Mouse (Mus musculus) midbrain, embryonic 12.5 days (tissue): Measurements from ENCODE around the gene Camk2b. TPM values are rescaled to one million over a fixed set of nuclear protein-coding genes. Genes with fewer than 3 reads are reported as not detected.
A peak's percentile ranks its signal among the peaks of the same experiment; 100 is the strongest.

ENCODE experiments used
- ATAC-seq: fragments of 200-750 bp; cut with Nextera tagmentation; 2 replicates; pipeline ENCODE4 v1.8.0; 2017; ENCODE audit warnings: low read depth, moderate TSS enrichment, moderate library complexity; ENCODE audit not compliant: low FRiP score
- H3K27ac ChIP-seq: fragments of 300-500 bp; sonication (generic); replicated peaks from 2 replicates; pipeline ENCODE4 v1.5.1; 2016; ENCODE audit warnings: mild to moderate bottlenecking
- H3K27me3 ChIP-seq: fragments of 300-500 bp; sonication (generic); 2 replicates; pipeline ENCODE4 v1.6.1; 2016; ENCODE audit warnings: mild to moderate bottlenecking
- H3K36me3 ChIP-seq: fragments of 300-500 bp; sonication (generic); 2 replicates; pipeline ENCODE4 v1.6.1; 2016
- H3K4me1 ChIP-seq: fragments of 300-500 bp; sonication (generic); 2 replicates; pipeline ENCODE4 v1.6.1; 2016
- H3K4me2 ChIP-seq: fragments of 300-500 bp; sonication (generic); replicated peaks from 2 replicates; pipeline ENCODE4 v1.6.1; 2016; ENCODE audit warnings: mild to moderate bottlenecking, moderate library complexity
- H3K4me3 ChIP-seq: fragments of 300-500 bp; sonication (generic); 2 replicates; pipeline ENCODE4 v1.5.1; 2016; ENCODE audit warnings: mild to moderate bottlenecking
- H3K9ac ChIP-seq: fragments of 300-500 bp; sonication (generic); replicated peaks from 2 replicates; pipeline ENCODE4 v1.6.1; 2016; ENCODE audit warnings: mild to moderate bottlenecking, moderate library complexity
- H3K9me3 ChIP-seq: fragments of 300-500 bp; sonication (generic); 2 replicates; pipeline ENCODE4 v1.6.1; 2016; ENCODE audit warnings: mild to moderate bottlenecking
- WGBS: fragments of 180-500 bp; shearing (Covaris S2); methylation state at CpG from one replicate; pipeline ENCODE4 v1.1.7; 2016; 5-methylcytosine and 5-hydroxymethylcytosine counted together
- polyA plus RNA-seq: library from polyadenylated mRNA; unstranded; fragments of >200 nt; fragmentation: Nextera tagmentation; extraction: Ambion mirVana; gene quantifications from 2 replicates; pipeline ENCODE4 v1.2.1, GENCODE M21; 2016

Camk2b gene
- polyA plus RNA-seq, 1 experiment from 2014 or later = 13.0 TPM

DNA sequence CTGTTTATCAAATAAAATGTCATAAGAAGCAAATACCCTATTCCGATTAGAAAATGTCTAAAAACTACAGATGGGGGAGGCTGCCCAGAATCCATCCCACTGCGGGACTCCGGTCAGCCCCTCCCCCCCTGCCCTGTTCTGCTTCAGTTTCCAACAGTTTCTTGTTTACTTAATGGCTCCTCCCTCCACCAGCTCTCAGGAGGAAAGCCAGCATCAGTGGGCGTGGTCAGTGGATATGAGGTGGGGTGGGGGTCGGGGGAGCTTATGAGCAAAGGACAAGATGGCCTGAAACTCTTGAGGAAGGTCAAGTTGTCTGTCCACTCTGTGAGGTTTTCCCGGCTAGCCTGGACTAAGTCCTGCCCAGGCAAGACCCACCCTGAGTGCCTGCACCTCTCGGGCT lies 93.0 kb downstream of the Camk2b start:
- Histone ChIP-seq H3K4me2 (no peak overlapping the region), H3K9ac (no peak overlapping the region), H3K4me1 (peaks cover 9% of the 10 kb centered on the region; the same call in 1 of the 2 replicates), H3K4me3 (no peak overlapping the region), H3K27me3 (no peaks in the 10 kb centered on the region), H3K9me3 (no peaks in the 10 kb centered on the region), H3K36me3 (peaks cover 32% of the 10 kb centered on the region), H3K27ac (no peak overlapping the region)
- ATAC-seq = no peak
- 58% methylated on average over 7 of the region's 7 CpGs for WGBS

DNA sequence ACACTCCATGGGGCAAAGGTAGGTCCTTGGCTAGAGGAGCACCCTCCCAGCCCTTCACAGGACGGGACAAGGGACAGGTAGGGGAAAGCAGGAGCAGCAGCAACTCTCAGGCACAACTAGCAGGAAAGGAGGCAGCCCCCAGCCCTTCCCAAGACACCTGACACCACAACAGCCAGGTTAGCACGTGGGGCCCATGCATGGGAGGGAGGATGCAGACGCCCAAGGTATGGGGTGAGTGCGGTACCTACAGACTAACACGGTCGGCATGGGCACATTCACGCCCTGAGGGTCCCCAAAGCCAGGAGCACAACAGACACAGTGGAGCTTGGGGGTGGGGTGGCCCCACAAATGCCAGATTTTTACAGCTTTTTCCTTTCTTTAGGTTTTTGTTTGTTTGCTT lies 95.0 kb downstream of the Camk2b start:
- 73% methylated on average over 7 of the region's 7 CpGs for WGBS
- no peak overlapping the region for H3K9ac ChIP-seq
- H3K4me2 ChIP-seq = no peak overlapping the region
- no peaks in the 10 kb centered on the region for H3K9me3 ChIP-seq
- H3K27ac ChIP-seq = no peak overlapping the region
- no peaks in the 10 kb centered on the region for H3K27me3 ChIP-seq
- H3K4me1 ChIP-seq = peaks cover 9% of the 10 kb centered on the region; the same call in 1 of the 2 replicates
- peaks cover 52% of the 10 kb centered on the region for H3K36me3 ChIP-seq
- ATAC-seq = no peak
- H3K4me3 ChIP-seq = no peak overlapping the region

DNA sequence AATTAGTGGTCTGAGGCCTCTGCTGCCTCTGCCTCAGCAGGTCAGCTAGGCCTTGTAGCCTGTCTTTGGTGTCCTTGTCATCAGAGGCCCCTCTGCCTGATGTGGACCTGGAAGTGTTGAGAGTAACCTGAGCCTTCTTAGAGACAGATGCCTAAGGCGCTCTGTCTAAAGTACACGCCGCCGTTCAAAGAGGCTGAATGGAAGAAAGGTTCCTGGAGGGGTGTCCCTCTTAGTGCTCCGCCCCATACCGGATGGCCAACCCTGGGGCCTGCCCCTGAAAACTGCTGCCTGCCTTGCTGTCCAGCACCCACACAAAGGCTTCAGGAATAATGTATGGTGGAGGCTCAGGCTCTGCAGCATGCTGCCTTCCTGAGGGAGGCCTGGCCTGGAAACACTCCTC lies 97.9 kb downstream of the Camk2b start:
- Histone ChIP-seq H3K36me3 (peaks cover 81% of the 10 kb centered on the region), H3K9ac (no peak overlapping the region), H3K27me3 (no peaks in the 10 kb centered on the region), H3K27ac (no peak overlapping the region), H3K4me2 (no peak overlapping the region), H3K4me3 (no peak overlapping the region), H3K9me3 (no peaks in the 10 kb centered on the region), H3K4me1 (0 out of 2 replicates have a peak, but pooled peaks cover 6% of the 10 kb centered on the region)
- WGBS = 85% methylated on average over 6 of the region's 6 CpGs
- ATAC-seq = no peak

DNA sequence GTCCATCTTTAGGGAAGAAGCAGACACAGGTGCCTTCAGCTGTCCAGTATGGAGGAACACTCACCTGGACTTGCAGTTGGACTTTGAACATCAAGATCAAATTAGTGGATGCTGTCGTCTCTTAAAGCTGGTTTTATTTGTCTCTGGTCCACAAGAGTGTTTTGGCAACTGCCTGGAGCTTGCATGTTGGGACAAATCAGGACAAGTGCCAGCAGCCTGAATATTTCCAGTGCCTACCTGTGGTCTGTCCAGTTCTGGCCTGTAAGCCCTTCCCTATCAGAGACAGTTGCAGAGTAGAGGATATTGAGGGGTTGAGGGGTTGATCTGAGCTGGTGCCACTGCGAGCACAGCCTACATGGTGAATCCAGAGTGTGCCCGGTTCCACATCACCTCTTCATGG lies 99.4 kb downstream of the Camk2b start:
- Histone ChIP-seq H3K4me2 (no peak overlapping the region), H3K27ac (no peak overlapping the region), H3K4me3 (no peak overlapping the region), H3K9me3 (no peaks in the 10 kb centered on the region), H3K36me3 (peaks cover 91% of the 10 kb centered on the region), H3K9ac (no peak overlapping the region), H3K27me3 (no peaks in the 10 kb centered on the region), H3K4me1 (no peaks in the 10 kb centered on the region)
- no peak for ATAC-seq
- WGBS = 92% methylated on average over 3 of the region's 3 CpGs

DNA sequence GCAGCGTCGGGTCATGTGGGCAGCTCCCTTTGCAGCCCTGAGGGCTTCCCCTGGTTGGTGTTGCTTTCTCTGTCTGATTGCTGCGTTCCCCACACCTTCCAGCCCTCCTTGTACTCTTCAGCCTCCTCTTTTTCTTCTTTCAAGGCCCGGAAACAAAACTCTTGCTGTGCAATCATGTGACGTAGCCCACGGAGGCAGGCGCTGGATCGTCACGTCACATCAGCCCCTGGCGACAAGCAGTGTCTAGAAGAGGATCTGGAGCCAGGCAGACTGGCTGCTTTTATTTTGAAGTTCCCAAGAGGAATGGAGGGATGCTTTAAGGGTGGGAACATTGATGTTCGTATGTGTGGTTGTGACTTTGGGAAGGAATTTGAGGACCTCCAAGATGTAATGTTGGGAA lies 100.3 kb downstream of the Camk2b start:
- no peak overlapping the region for H3K9ac ChIP-seq
- no peak overlapping the region for H3K4me2 ChIP-seq
- no peaks in the 10 kb centered on the region for H3K27me3 ChIP-seq
- no peaks in the 10 kb centered on the region for H3K9me3 ChIP-seq
- no peak for ATAC-seq
- no peak overlapping the region for H3K27ac ChIP-seq
- peaks cover 93% of the 10 kb centered on the region for H3K36me3 ChIP-seq
- H3K4me3 ChIP-seq = no peak overlapping the region
- WGBS = 88% methylated on average over 11 of the region's 11 CpGs
- no peaks in the 10 kb centered on the region for H3K4me1 ChIP-seq

DNA sequence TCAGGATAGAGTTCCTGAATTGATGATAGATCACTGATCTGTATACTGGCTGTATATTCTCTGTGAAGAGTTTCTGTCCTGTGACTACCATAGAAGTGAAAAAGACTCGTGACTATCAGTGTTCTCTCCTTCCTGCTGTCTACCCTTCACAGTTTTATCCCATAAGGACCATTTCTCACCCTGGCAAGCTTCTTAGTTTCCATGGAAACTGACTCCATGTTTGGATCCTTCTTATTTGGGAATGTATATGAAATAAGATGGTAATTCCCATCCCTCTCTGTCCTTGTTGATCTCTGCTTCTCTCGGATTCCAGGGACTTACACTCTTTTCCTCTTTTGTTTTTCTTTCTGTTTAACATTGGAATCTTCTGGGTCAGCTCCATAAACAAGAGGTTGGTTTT lies 106.1 kb downstream of the Camk2b start:
- WGBS = 85% methylated on average over 2 of the region's 2 CpGs
- ATAC-seq = no peak
- no peaks in the 10 kb centered on the region for H3K27me3 ChIP-seq
- peaks cover 57% of the 10 kb centered on the region for H3K36me3 ChIP-seq
- H3K9ac ChIP-seq = no peak overlapping the region
- H3K27ac ChIP-seq = no peak overlapping the region
- H3K4me1 ChIP-seq = peaks cover 11% of the 10 kb centered on the region
- H3K4me2 ChIP-seq = no peak overlapping the region
- H3K4me3 ChIP-seq = no peak overlapping the region
- H3K9me3 ChIP-seq = no peaks in the 10 kb centered on the region

DNA sequence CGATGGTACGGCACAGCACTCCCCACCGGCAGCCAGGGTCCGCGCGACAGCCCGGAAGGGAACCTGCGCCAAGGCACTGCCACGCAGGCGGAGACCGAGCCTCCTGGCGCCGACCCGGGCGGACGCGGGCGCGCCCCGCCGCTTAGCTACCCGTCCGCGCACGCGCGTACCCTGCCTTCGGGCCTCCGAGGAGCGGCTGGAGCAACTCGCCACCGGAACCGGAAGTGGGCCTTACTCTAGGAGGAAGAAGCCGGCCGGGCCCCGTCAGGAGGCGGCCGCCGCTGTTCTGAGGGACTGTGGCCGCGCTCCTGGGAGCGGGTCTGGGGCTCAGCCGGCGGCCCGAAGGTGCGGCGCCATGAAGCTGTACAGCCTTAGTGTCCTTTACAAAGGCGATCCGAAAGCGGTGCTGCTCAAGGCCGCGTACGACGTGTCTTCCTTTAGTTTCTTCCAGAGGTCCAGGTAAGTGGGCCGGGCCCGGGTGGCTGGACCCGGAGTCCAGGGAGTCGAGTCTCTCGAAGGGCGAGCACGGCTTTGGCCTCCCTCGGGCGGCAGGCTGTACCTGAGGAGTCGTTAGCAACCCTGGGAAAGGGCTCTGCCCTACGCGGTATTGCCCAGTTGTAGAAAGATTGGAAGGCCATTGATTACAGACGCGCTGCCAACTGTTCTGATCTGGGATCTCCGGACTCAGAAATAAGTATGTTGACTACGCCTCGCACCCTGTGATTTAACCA lies 110.5 kb downstream of the Camk2b start, which contains the start of gene Ykt6:
Gene Ykt6, plus strand, starts transcription at position 148 of the 731 bp plus-strand sequence.
- H3K27me3 ChIP-seq = no peaks in the 10 kb centered on the region
- peak; percentile 96 for ATAC-seq

DNA sequence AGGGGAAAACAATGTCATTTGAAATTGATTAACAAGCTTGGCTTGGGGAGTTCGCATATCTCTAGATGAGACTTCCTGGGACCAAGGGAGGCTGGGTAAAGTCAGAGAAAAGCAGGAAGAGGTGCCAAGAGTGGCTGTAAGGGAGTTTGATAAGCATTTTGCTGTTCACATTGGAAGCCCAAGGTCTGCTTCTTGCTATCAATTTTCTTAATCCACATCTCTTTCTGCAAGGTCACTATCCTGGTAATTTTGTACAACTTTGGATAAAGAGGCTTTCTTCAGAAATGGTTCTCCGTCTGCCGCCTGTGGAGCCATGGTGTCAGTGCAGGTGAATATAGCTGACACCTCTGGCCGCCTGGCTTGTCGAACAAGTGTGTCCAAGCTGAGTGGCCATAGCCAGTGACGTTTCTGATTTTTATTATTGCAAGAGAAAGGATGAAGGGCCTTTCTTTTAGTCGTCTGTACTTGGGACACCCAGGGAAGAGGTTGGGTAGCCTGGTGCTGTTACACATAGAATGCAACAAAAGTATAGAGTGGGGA lies 111.1 kb downstream of the Camk2b start:
- Histone ChIP-seq H3K4me3 (peak overlapping the region; percentile 91), H3K4me2 (peak overlapping the region; percentile 83), H3K9ac (peak overlapping the region; percentile 92), H3K4me1 (peaks cover 17% of the 10 kb centered on the region), H3K27ac (peak overlapping the region; percentile 89), H3K27me3 (no peaks in the 10 kb centered on the region), H3K36me3 (peaks cover 7% of the 10 kb centered on the region), H3K9me3 (no peaks in the 10 kb centered on the region)
- peak; percentile 67 for ATAC-seq
- WGBS = 9% methylated on average over 7 of the region's 7 CpGs

More for the DNA sequence above, 110.5 kb downstream of the Camk2b start, which contains the start of gene Ykt6:
- Histone ChIP-seq H3K36me3 (peaks cover 14% of the 10 kb centered on the region), H3K4me1 (peaks cover 15% of the 10 kb centered on the region), H3K9me3 (no peaks in the 10 kb centered on the region), H3K4me2 (peak within 1 kb of the TSS; percentile 83), H3K9ac (peak within 1 kb of the TSS; percentile 92), H3K27ac (peak within 1 kb of the TSS; percentile 89), H3K4me3 (peak within 1 kb of the TSS; percentile 91)
- WGBS = under 1% methylated on average over 70 of the region's 71 CpGs

DNA sequence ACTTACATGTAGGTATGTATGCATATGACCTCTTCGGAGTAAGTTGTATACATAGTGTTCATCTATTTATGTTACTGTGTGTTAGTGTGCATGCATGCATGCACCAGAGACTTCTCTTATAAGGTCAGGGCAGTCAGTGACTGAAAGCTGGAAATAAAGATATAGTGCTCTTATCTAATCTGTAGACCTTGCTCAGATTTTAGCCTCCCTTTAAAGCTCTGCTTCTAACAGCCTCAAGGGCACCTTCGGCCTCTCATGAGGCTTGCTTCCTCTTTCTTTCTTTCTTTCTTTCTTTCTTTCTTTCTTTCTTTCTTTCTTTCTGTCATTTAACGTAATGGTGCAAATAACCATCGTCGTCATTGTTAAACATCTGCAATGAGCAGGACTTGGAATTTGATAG lies 111.7 kb downstream of the Camk2b start:
- no peak for ATAC-seq
- Histone ChIP-seq H3K9me3 (no peaks in the 10 kb centered on the region), H3K27ac (no peak overlapping the region), H3K4me2 (no peak overlapping the region), H3K4me3 (no peak overlapping the region), H3K27me3 (no peaks in the 10 kb centered on the region), H3K36me3 (peaks cover 4% of the 10 kb centered on the region), H3K4me1 (peaks cover 23% of the 10 kb centered on the region), H3K9ac (no peak overlapping the region)
- 80% methylated on average over 5 of the region's 5 CpGs for WGBS

DNA sequence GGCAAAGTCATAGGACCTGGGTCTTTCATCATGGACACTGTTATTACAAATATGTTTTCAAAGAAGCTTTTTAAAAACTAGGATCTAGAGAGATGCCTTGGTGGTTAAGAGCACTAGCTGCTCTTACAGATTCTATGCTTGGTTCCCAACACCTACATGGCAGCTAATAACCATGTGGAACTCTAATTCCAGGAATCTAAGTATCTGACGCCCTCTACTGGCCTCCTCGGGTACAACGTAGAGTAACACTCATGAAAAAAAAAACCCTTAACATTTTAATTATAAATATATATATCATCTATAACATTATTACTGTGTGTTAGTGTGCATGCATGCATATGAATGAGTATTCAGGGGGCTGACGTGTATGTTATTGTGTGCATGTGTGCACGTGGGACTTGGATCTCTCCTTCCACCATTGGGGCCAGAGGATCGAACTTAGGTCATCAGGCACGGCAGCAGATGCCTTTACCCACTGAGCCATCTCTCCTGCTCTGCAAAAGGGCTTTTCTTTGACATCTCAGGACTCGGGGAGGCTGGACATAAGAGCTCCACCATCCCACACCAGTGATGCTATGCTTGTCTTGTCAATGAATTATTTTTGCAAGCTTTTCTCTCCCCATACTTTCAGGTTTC lies 112.9 kb downstream of the Camk2b start:
- Histone ChIP-seq H3K36me3 (no peaks in the 10 kb centered on the region), H3K27ac (no peak overlapping the region), H3K27me3 (no peaks in the 10 kb centered on the region), H3K9ac (no peak overlapping the region), H3K4me1 (peaks cover 24% of the 10 kb centered on the region), H3K4me2 (no peak overlapping the region), H3K4me3 (no peak overlapping the region), H3K9me3 (no peaks in the 10 kb centered on the region)
- no peak for ATAC-seq
- 38% methylated on average over 8 of the region's 8 CpGs for WGBS

DNA sequence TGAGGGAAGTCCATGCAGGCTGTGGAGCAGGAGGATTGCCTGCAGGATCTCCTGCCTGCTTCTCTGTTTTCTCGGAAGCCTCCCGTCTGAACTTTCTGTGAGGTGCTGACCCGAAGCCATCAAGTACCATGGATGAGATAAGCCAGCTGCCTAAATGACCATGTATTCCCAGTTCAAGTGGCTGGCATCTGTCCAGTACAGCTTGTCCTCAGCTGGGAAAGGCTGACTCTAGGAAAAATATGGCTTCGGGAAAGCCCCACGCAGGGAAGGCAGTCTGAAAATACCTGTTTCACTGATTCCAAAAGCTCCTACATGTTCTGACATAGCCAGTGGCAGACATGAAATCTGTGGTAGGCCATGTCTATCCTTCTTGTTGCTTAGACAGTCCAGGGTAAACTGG lies 113.7 kb downstream of the Camk2b start:
- Histone ChIP-seq H3K36me3 (no peaks in the 10 kb centered on the region), H3K4me2 (no peak overlapping the region), H3K27ac (no peak overlapping the region), H3K27me3 (no peaks in the 10 kb centered on the region), H3K4me1 (peaks cover 24% of the 10 kb centered on the region), H3K9ac (no peak overlapping the region), H3K4me3 (no peak overlapping the region), H3K9me3 (no peaks in the 10 kb centered on the region)
- no peak for ATAC-seq
- 90% methylated on average over 5 of the region's 5 CpGs for WGBS

DNA sequence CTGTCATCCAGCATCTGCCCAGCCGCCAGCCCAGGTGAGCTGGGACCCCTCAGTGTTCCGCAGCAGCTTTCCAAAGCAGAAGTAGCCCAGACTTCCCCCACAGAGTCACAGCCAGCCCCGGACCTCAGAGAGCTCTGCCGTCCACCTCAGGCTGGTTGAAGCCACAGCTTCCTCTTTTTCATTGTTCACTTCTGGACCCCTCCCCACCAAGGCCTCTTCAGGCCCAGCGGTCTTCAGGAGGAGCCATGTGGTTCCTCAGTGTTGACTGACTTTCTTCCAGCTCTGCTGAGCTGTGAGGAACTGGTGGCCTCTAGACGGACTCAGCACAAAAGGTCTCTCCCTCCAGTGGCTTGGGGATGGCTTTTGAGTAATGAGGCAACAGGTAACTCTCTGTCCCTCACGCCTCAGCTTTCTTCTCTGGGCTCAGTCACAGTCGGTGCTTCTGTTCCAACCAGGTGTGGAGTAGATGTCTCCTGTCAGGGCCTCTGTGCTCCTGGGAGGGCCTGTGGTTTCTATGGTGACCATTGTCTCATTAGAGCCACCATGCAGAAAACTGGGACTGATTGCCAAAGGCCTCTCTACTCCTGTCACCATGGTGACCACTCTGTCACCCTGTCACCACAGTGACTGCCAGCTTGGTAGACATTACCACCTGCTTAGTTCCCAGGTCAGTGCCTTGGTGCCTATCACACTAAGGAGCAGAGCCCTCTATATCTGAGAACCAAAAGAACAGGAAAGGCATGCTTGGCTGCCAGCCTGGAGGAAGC lies 116.4 kb downstream of the Camk2b start, which contains the start of gene Gck:
Gene Gck, minus strand, starts transcription at position 496 of the 767 bp plus-strand sequence.
- no peaks in the 10 kb centered on the region for H3K36me3 ChIP-seq
- 57% methylated on average over 8 of the region's 8 CpGs for WGBS
- H3K27me3 ChIP-seq = no peaks in the 10 kb centered on the region
- H3K4me1 ChIP-seq = peaks cover 10% of the 10 kb centered on the region
- no peak within 1 kb of the TSS for H3K4me2 ChIP-seq
- no peak within 1 kb of the TSS for H3K9ac ChIP-seq
- ATAC-seq = peak; percentile 44; the same call in 1 of the 2 replicates
- H3K4me3 ChIP-seq = no peak within 1 kb of the TSS
- no peak within 1 kb of the TSS for H3K27ac ChIP-seq
- H3K9me3 ChIP-seq = no peaks in the 10 kb centered on the region
